ENCODE assay signal across 8 mouse cellular contexts in the genomic region with DNA sequence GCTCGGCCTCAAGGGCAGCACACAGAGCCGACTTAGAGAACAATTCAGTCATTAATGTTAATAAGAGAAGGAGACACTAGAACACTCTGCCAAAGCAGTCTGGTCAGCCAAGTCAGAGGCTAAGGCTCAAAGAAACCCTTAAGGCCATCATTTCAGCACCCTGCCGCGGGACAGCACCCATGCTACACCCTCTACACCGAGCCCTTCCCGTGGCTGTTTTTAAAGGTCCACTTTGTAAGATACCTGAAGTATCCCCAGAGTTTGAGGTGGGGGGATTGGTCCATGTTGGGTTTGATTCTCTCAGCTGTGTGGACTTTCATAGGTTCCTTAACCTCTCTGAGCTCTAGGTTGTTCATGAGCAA. TPM values are rescaled to one million over a fixed set of nuclear protein-coding genes. Genes with fewer than 3 reads are reported as not detected.
DNase-seq lines count a peak whose midpoint lies in the region; ATAC-seq and TF ChIP-seq lines count a peak whose summit lies in the region.

No protein-coding gene starts in this region.

- TF ChIP-seq POLR2A in limb, embryonic 14.5 days (IDR thresholded peaks at IDR 0.05; ENCODE audit: borderline replicate concordance, extremely low read depth, insufficient read depth, insufficient read length) = no peak

- H3K4me1 ChIP-seq in heart, postnatal 0 days (ENCODE audit: control insufficient read depth, insufficient read depth) = no peaks in the 10 kb centered on the region
- peaks cover 0 to 7% of the 10 kb centered on the region in 2 experiments; a peak in 1 of 4 replicates for H3K4me1 ChIP-seq in ES-E14 (ENCODE audit: control insufficient read depth in 2 of 2, insufficient read depth in 2 of 2, low read length in 2 of 2, poor library complexity in 1 of 2)
- H3K4me1 ChIP-seq in embryonic facial prominence, embryonic 14.5 days (ENCODE audit: control insufficient read depth, insufficient read depth, low read length) = no peaks in the 10 kb centered on the region; the same call in 1 of the 2 replicates
- H3K4me1 ChIP-seq in limb, embryonic 14.5 days (ENCODE audit: control insufficient read depth, insufficient read depth, low read length) = no peaks in the 10 kb centered on the region
- H3K4me1 ChIP-seq in stomach, postnatal 0 days (replicated peaks; ENCODE audit: control insufficient read depth, insufficient read depth) = no peaks in the 10 kb centered on the region

- TF ChIP-seq EP300 in heart, postnatal 0 days (IDR thresholded peaks at IDR 0.05; ENCODE audit: low read depth) = no peak
- no peak for TF ChIP-seq EP300 in stomach, postnatal 0 days (optimal IDR thresholded peaks at IDR 0.05)

- DNase-seq in heart, postnatal 0 days (ENCODE audit: low spot score) = peak; percentile 54
- DNase-seq in heart, adult 8-10 months (ENCODE audit: low spot score) = no peak
- peak; percentile 63 for DNase-seq in ES-E14 (ENCODE audit: low read depth, low spot score)
- DNase-seq in embryonic facial prominence, embryonic 14.5 days (ENCODE audit: low spot score) = peak; percentile 52
- peak; percentile 72 for DNase-seq in limb, embryonic 14.5 days (ENCODE audit: low spot score)
- peak; percentile 69 for DNase-seq in stomach, postnatal 0 days (ENCODE audit: low spot score)
- no peak for DNase-seq in urinary bladder, postnatal 10 days (ENCODE audit: low spot score)
- DNase-seq in left cerebral cortex, postnatal 10 days (ENCODE audit: extremely low spot score in 1 of 2, low spot score in 2 of 2) = no peak

- H3K36me3 ChIP-seq in heart, postnatal 0 days (replicated peaks; ENCODE audit: control insufficient read depth, insufficient read depth, low read length) = no peaks in the 10 kb centered on the region
- H3K36me3 ChIP-seq in ES-E14 (ENCODE audit: control insufficient read depth, insufficient read depth, low read length, poor library complexity, severe bottlenecking) = no peaks in the 10 kb centered on the region
- H3K36me3 ChIP-seq in embryonic facial prominence, embryonic 14.5 days (ENCODE audit: control insufficient read depth, insufficient read depth, low read length) = no peaks in the 10 kb centered on the region
- H3K36me3 ChIP-seq in limb, embryonic 14.5 days (ENCODE audit: control insufficient read depth, insufficient read depth, low read length) = no peaks in the 10 kb centered on the region
- H3K36me3 ChIP-seq in stomach, postnatal 0 days (ENCODE audit: control insufficient read depth, insufficient read depth, low read length) = no peaks in the 10 kb centered on the region

- in situ Hi-C loops in ES-E14 (cut with MboI; ENCODE audit: low sequenced_read_pairs in 2 of 2, unreplicated experiment in 2 of 2) = no loop called here

- no peak overlapping the region for H3K4me2 ChIP-seq in heart, postnatal 0 days (ENCODE audit: low read depth, low read length)
- no peak overlapping the region for H3K4me2 ChIP-seq in embryonic facial prominence, embryonic 14.5 days (ENCODE audit: low read depth, low read length)
- H3K4me2 ChIP-seq in limb, embryonic 14.5 days (replicated peaks; ENCODE audit: low read depth, low read length, severe bottlenecking) = no peak overlapping the region
- H3K4me2 ChIP-seq in stomach, postnatal 0 days (replicated peaks; ENCODE audit: low read depth) = no peak overlapping the region

- intact Hi-C loops in left cerebral cortex, postnatal 10 days (cut with DNase I) = no loop called here

- no peak overlapping the region for H3K9ac ChIP-seq in heart, postnatal 0 days (replicated peaks; ENCODE audit: low read depth, low read length)
- no peak overlapping the region for H3K9ac ChIP-seq in ES-E14 (ENCODE audit: insufficient read depth, low read depth, low read length, poor library complexity, severe bottlenecking)
- no peak overlapping the region for H3K9ac ChIP-seq in embryonic facial prominence, embryonic 14.5 days (ENCODE audit: low read depth, low read length)
- no peak overlapping the region for H3K9ac ChIP-seq in limb, embryonic 14.5 days (ENCODE audit: low read depth, low read length, severe bottlenecking)
- H3K9ac ChIP-seq in stomach, postnatal 0 days (ENCODE audit: low read length) = no peak overlapping the region

- H3K4me3 ChIP-seq in heart, postnatal 0 days (ENCODE audit: low read depth, low read length) = no peak overlapping the region
- H3K4me3 ChIP-seq in ES-E14 (ENCODE audit: insufficient read depth in 1 of 2, low read depth in 1 of 2, low read length in 2 of 2, poor library complexity in 1 of 2, severe bottlenecking in 1 of 2) = no peak overlapping the region
- H3K4me3 ChIP-seq in embryonic facial prominence, embryonic 14.5 days (ENCODE audit: low read depth, low read length) = no peak overlapping the region
- no peak overlapping the region for H3K4me3 ChIP-seq in limb, embryonic 14.5 days (replicated peaks; ENCODE audit: low read length)
- no peak overlapping the region for H3K4me3 ChIP-seq in stomach, postnatal 0 days (ENCODE audit: low read depth, low read length)

- H3K27ac ChIP-seq in heart, postnatal 0 days (ENCODE audit: low read depth) = no peak overlapping the region
- H3K27ac ChIP-seq in ES-E14 (ENCODE audit: insufficient read depth, low read depth, low read length, poor library complexity, severe bottlenecking) = no peak overlapping the region
- H3K27ac ChIP-seq in embryonic facial prominence, embryonic 14.5 days (replicated peaks; ENCODE audit: low read depth, low read length) = no peak overlapping the region
- no peak overlapping the region for H3K27ac ChIP-seq in limb, embryonic 14.5 days (replicated peaks; ENCODE audit: low read depth, low read length)
- no peak overlapping the region for H3K27ac ChIP-seq in stomach, postnatal 0 days (replicated peaks)

- 2% methylated on average over 6 of the region's 6 CpGs for WGBS in heart, postnatal 0 days
- WGBS in embryonic facial prominence, embryonic 14.5 days = 8% methylated on average over 6 of the region's 6 CpGs
- WGBS in limb, embryonic 14.5 days = 8% methylated on average over 6 of the region's 6 CpGs
- 7% methylated on average over 6 of the region's 6 CpGs for WGBS in stomach, postnatal 0 days

- H3K27me3 ChIP-seq in heart, postnatal 0 days (ENCODE audit: control insufficient read depth, insufficient read depth, low read length) = peaks cover 78% of the 10 kb centered on the region
- peaks cover 49% of the 10 kb centered on the region for H3K27me3 ChIP-seq in embryonic facial prominence, embryonic 14.5 days (replicated peaks; ENCODE audit: control insufficient read depth, insufficient read depth, low read length)
- peaks cover 45% of the 10 kb centered on the region for H3K27me3 ChIP-seq in limb, embryonic 14.5 days (ENCODE audit: control insufficient read depth, insufficient read depth, low read length)
- peaks cover 5% of the 10 kb centered on the region; the same call in 1 of the 2 replicates for H3K27me3 ChIP-seq in stomach, postnatal 0 days (ENCODE audit: control insufficient read depth, insufficient read depth, low read length)

- TF ChIP-seq CTCF in heart, postnatal 0 days (IDR thresholded peaks at IDR 0.05; ENCODE audit: low read depth) = no peak
- no peak for TF ChIP-seq CTCF in stomach, postnatal 0 days (IDR thresholded peaks at IDR 0.05; ENCODE audit: low read depth)

- no peaks in the 10 kb centered on the region for H3K9me3 ChIP-seq in heart, postnatal 0 days (replicated peaks; ENCODE audit: control insufficient read depth, low read length)
- no peaks in the 10 kb centered on the region for H3K9me3 ChIP-seq in ES-E14 (ENCODE audit: control insufficient read depth, insufficient read depth, low read depth, low read length)
- H3K9me3 ChIP-seq in embryonic facial prominence, embryonic 14.5 days (ENCODE audit: control insufficient read depth, low read length) = no peaks in the 10 kb centered on the region
- H3K9me3 ChIP-seq in limb, embryonic 14.5 days (ENCODE audit: control insufficient read depth, low read length) = no peaks in the 10 kb centered on the region
- H3K9me3 ChIP-seq in stomach, postnatal 0 days (ENCODE audit: control insufficient read depth, low read length) = no peaks in the 10 kb centered on the region

- peak; percentile 57 for ATAC-seq in heart, postnatal 0 days (ENCODE audit: insufficient read depth, low read depth)
- ATAC-seq in embryonic facial prominence, embryonic 14.5 days (ENCODE audit: low read depth) = no peak
- ATAC-seq in limb, embryonic 14.5 days (ENCODE audit: low FRiP score, low read depth) = no peak
- no peak for ATAC-seq in stomach, postnatal 0 days (ENCODE audit: low FRiP score, low TSS enrichment)

RNA-seq across cellular contexts. Expression of a gene that starts 6.1 kb away (rescaled TPM):
- not detected in 2 replicates for total RNA-seq in heart, postnatal 0 days (2014; rRNA removed; ENCODE audit: low replicate concordance)
- 0.05 TPM in 1 of 2 replicates, not detected in the other for polyA plus RNA-seq in heart, postnatal 0 days (2015; fragmentation: Nextera tagmentation; extraction: Ambion mirVana)
- not detected for total RNA-seq in heart, adult 8-10 months (2022)
- not detected in 2 replicates for total RNA-seq in ES-E14 (2012; rRNA removed)
- 2.3 and 3.2 TPM in 2 replicates for polyA plus RNA-seq in embryonic facial prominence, embryonic 14.5 days (2014; fragmentation: Nextera tagmentation; extraction: Ambion mirVana)
- polyA plus RNA-seq in limb, embryonic 14.5 days (2012; rRNA removed) = not detected in 2 replicates
- polyA plus RNA-seq in limb, embryonic 14.5 days (2014; fragmentation: Nextera tagmentation; extraction: Ambion mirVana) = 0.06 and 0.10 TPM in 2 replicates
- polyA plus RNA-seq in stomach, postnatal 0 days (2015; fragmentation: Nextera tagmentation; extraction: Ambion mirVana) = 0.53 and 0.58 TPM in 2 replicates
- 10 to 100 TPM; 45.0 to 47.8 TPM for total RNA-seq in left cerebral cortex, postnatal 10 days (2021)

RNA-seq across cellular contexts. Expression of a gene that starts 37.0 kb away (rescaled TPM):
- not detected in 2 replicates for total RNA-seq in heart, postnatal 0 days (2014; rRNA removed; ENCODE audit: low replicate concordance)
- polyA plus RNA-seq in heart, postnatal 0 days (2015; fragmentation: Nextera tagmentation; extraction: Ambion mirVana) = not detected in 2 replicates
- total RNA-seq in heart, adult 8-10 months (2022) = under 1 TPM in 3 of 4 experiments, not detected in 1; 0.08 to 0.28 (median 0.17) TPM
- 1.9 and 2.2 TPM in 2 replicates for total RNA-seq in ES-E14 (2012; rRNA removed)
- 0.74 and 1.4 TPM in 2 replicates for polyA plus RNA-seq in embryonic facial prominence, embryonic 14.5 days (2014; fragmentation: Nextera tagmentation; extraction: Ambion mirVana)
- polyA plus RNA-seq in limb, embryonic 14.5 days (2012; rRNA removed) = 0.01 and 0.10 TPM in 2 replicates
- not detected in 2 replicates for polyA plus RNA-seq in limb, embryonic 14.5 days (2014; fragmentation: Nextera tagmentation; extraction: Ambion mirVana)
- polyA plus RNA-seq in stomach, postnatal 0 days (2015; fragmentation: Nextera tagmentation; extraction: Ambion mirVana) = 0.72 and 0.74 TPM in 2 replicates
- total RNA-seq in left cerebral cortex, postnatal 10 days (2021) = 10 to 100 TPM; 41.9 to 46.4 TPM

RNA-seq across cellular contexts. Expression of a gene that starts 37.3 kb away (rescaled TPM):
- total RNA-seq in heart, postnatal 0 days (2014; rRNA removed; ENCODE audit: low replicate concordance) = 26.2 and 41.6 TPM in 2 replicates
- 18.7 and 20.9 TPM in 2 replicates for polyA plus RNA-seq in heart, postnatal 0 days (2015; fragmentation: Nextera tagmentation; extraction: Ambion mirVana)
- total RNA-seq in heart, adult 8-10 months (2022) = 10 to 100 TPM; 42.4 to 53.8 (median 48.3) TPM
- total RNA-seq in ES-E14 (2012; rRNA removed) = 26.5 and 27.6 TPM in 2 replicates
- polyA plus RNA-seq in embryonic facial prominence, embryonic 14.5 days (2014; fragmentation: Nextera tagmentation; extraction: Ambion mirVana) = 21.4 and 23.3 TPM in 2 replicates
- 31.3 and 40.7 TPM in 2 replicates for polyA plus RNA-seq in limb, embryonic 14.5 days (2012; rRNA removed)
- 20.0 and 21.4 TPM in 2 replicates for polyA plus RNA-seq in limb, embryonic 14.5 days (2014; fragmentation: Nextera tagmentation; extraction: Ambion mirVana)
- 10.1 and 10.8 TPM in 2 replicates for polyA plus RNA-seq in stomach, postnatal 0 days (2015; fragmentation: Nextera tagmentation; extraction: Ambion mirVana)
- total RNA-seq in left cerebral cortex, postnatal 10 days (2021) = 10 to 100 TPM; 59.9 to 61.9 TPM

Comparison
In these comparisons a context has a peak if more than half of its experiments do, and no peak if none do; other contexts are left out.
1. DNase-seq: peak in heart, postnatal 0 days (single experiment), ES-E14 (single experiment), embryonic facial prominence, embryonic 14.5 days (single experiment), limb, embryonic 14.5 days (single experiment) and stomach, postnatal 0 days (single experiment); none in heart, adult 8-10 months (single experiment), urinary bladder, postnatal 10 days (single experiment) and left cerebral cortex, postnatal 10 days (0 of 2).
2. RNA of a gene that starts 6.1 kb away (total RNA-seq): 45.0 to 47.8 TPM in left cerebral cortex, postnatal 10 days; not detected in heart, postnatal 0 days, not detected in heart, adult 8-10 months and not detected in ES-E14; every median in the first group is over 10 times any median in the second.
3. RNA of a gene that starts 37.0 kb away (total RNA-seq): 41.9 to 46.4 TPM in left cerebral cortex, postnatal 10 days; 1.9 to 2.2 TPM in ES-E14, 0.08 to 0.28 TPM in heart, adult 8-10 months and not detected in heart, postnatal 0 days; every median in the first group is over 10 times any median in the second.